Mouse (Mus musculus) A20 (cell line): ENCODE results near the gene Esd.

ENCODE experiments used
- DNase-seq: peaks from one replicate; pipeline ENCODE4 v3.0.0-alpha.2; 2011; ENCODE audit warnings: low read depth, low spot score

The Esd gene

GRCm38 (mm10) chr14:74794931-74795330 is 62.8 kb downstream of the Esd start:
- DNase-seq = no peak

- no peak for DNase-seq
These were observed 65.4 kb downstream of the Esd start for GRCm38 (mm10) chr14:74797386-74798062.

- DNase-seq = no peak
These were observed 66.2 kb downstream of the Esd start for GRCm38 (mm10) chr14:74798063-74798890.
